Comparison of ENCODE assay signal across 27 mouse cellular contexts in the genomic region with DNA sequence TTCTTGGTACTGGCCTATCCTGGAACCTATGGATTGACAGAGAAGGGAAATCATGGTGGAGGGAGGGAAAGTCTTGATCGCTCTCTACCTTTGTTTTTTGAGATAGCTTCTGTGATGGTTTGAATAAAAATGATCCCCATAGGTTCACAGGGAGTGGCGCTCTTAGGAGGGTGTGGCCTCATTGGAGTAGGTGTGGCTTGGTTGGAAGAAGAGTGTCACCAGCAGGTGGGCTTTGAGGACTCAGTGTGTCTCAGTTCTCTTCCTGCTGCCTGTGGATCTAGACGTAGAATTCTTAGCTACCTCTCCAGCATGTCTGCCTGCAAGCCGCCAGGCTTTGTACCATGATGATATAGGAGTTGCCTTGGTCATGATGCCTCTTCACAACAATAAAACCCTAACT. TPM values are rescaled to one million over a fixed set of nuclear protein-coding genes. Genes with fewer than 3 reads are reported as not detected.
"Had no signal": no experiment of that assay in that cellular context is flagged by ENCODE, and none has a peak within 500 bp of the region (broad histone marks: within the 10 kb centered on the region; RNA-seq: fewer than 3 reads in every experiment).

No protein-coding gene starts in this region.

- H3K4me1 ChIP-seq: hindbrain, embryonic 12.5 days had no signal

- H3K9ac ChIP-seq: heart, embryonic 12.5 days; hindbrain, embryonic 12.5 days; hindbrain, embryonic 14.5 days; intestine, embryonic 15.5 days; limb, embryonic 12.5 days; liver, embryonic 13.5 days had no signal

- H3K9me3 ChIP-seq: heart, embryonic 10.5 days; hindbrain, embryonic 12.5 days; intestine, embryonic 15.5 days; limb, embryonic 10.5 days; liver, embryonic 13.5 days had no signal

- DNase-seq: gastrocnemius, adult 2 months; gastrocnemius, postnatal 10 days; gastrocnemius, postnatal 25 days; heart, adult 18-20 months; heart, postnatal 10 days; heart, postnatal 4 days; kidney, adult 18-20 months; kidney, adult 8-10 months; kidney, postnatal 10 days; kidney, postnatal 25 days; kidney, postnatal 4 days; liver; liver, embryonic 13.5 days had no signal

- H3K36me3 ChIP-seq: heart, embryonic 10.5 days; heart, embryonic 12.5 days; hindbrain, embryonic 10.5 days; hindbrain, embryonic 12.5 days; intestine, embryonic 15.5 days; limb, embryonic 10.5 days; limb, embryonic 12.5 days; liver, embryonic 13.5 days had no signal

- ATAC-seq: hindbrain, embryonic 16.5 days; inflammation-experienced regulatory T-cells, adult 6 months; intestine, embryonic 15.5 days; intestine, postnatal 0 days had no signal

- H3K27ac ChIP-seq: gastrocnemius, adult 2 months; heart, embryonic 10.5 days; hindbrain, embryonic 10.5 days; hindbrain, embryonic 12.5 days; hindbrain, embryonic 14.5 days; intestine, embryonic 15.5 days; layer of hippocampus, adult 2 months; left cerebral cortex, adult 2 months; limb, embryonic 10.5 days; limb, embryonic 12.5 days; liver, embryonic 13.5 days had no signal

- H3K4me2 ChIP-seq: heart, embryonic 12.5 days; hindbrain, embryonic 12.5 days; hindbrain, embryonic 14.5 days; intestine, embryonic 15.5 days; limb, embryonic 12.5 days; liver, embryonic 11.5 days; liver, embryonic 13.5 days had no signal

- H3K4me3 ChIP-seq: gastrocnemius, adult 2 months; heart, embryonic 10.5 days; heart, embryonic 12.5 days; hindbrain, embryonic 10.5 days; hindbrain, embryonic 12.5 days; intestine, embryonic 15.5 days; layer of hippocampus, adult 2 months; left cerebral cortex, adult 2 months; limb, embryonic 10.5 days; limb, embryonic 12.5 days; liver, embryonic 13.5 days had no signal

- H3K27me3 ChIP-seq: heart, embryonic 12.5 days; hindbrain, embryonic 12.5 days; intestine, embryonic 15.5 days; limb, embryonic 12.5 days; liver, embryonic 13.5 days had no signal

RNA-seq across cellular contexts. Expression of gene Cmbl, which starts 3.2 kb away (rescaled TPM):
- polyA plus RNA-seq: inflammation-experienced regulatory T-cells, adult 6 months had no signal
